Mouse (Mus musculus) neural tube, embryonic 13.5 days (tissue): Measurements from ENCODE around the gene Nck1. TPM values are rescaled to one million over a fixed set of nuclear protein-coding genes. Genes with fewer than 3 reads are reported as not detected.
A peak's percentile ranks its signal among the peaks of the same experiment; 100 is the strongest.

ENCODE experiments used
- ATAC-seq: fragments of 200-750 bp; cut with Nextera tagmentation; 2 replicates; pipeline ENCODE4 v1.8.0; 2017; ENCODE audit warnings: low read depth, mild to moderate bottlenecking, moderate TSS enrichment, moderate library complexity
- H3K27ac ChIP-seq: fragments of 300-500 bp; sonication (generic); replicated peaks from 2 replicates; pipeline ENCODE4 v1.5.1; 2015; ENCODE audit warnings: moderate library complexity, mild to moderate bottlenecking, inconsistent platforms
- H3K27me3 ChIP-seq: fragments of 300-500 bp; sonication (generic); 2 replicates; pipeline ENCODE4 v1.6.1; 2015; ENCODE audit warnings: mild to moderate bottlenecking, inconsistent platforms
- H3K36me3 ChIP-seq: fragments of 300-500 bp; sonication (generic); 2 replicates; pipeline ENCODE4 v1.6.1; 2015; ENCODE audit warnings: mild to moderate bottlenecking, inconsistent platforms
- H3K4me1 ChIP-seq: fragments of 300-500 bp; sonication (generic); replicated peaks from 2 replicates; pipeline ENCODE4 v1.6.1; 2015; ENCODE audit warnings: inconsistent platforms
- H3K4me2 ChIP-seq: fragments of 300-500 bp; sonication (generic); 2 replicates; pipeline ENCODE4 v1.6.1; 2015; ENCODE audit warnings: inconsistent platforms, mild to moderate bottlenecking, moderate library complexity
- H3K4me3 ChIP-seq: fragments of 300-500 bp; sonication (generic); 2 replicates; pipeline ENCODE4 v1.5.1; 2015; ENCODE audit warnings: mild to moderate bottlenecking, inconsistent platforms
- H3K9ac ChIP-seq: fragments of 300-500 bp; sonication (generic); 2 replicates; pipeline ENCODE4 v1.6.1; 2015; ENCODE audit warnings: moderate library complexity, mild to moderate bottlenecking, inconsistent platforms
- H3K9me3 ChIP-seq: fragments of 300-500 bp; sonication (generic); 2 replicates; pipeline ENCODE4 v1.6.1; 2016; ENCODE audit warnings: inconsistent platforms
- WGBS: fragments of 180-500 bp; shearing (Covaris S2); methylation state at CpG from one replicate; pipeline ENCODE4 v1.1.7; 2015; 5-methylcytosine and 5-hydroxymethylcytosine counted together
- polyA plus RNA-seq: library from polyadenylated mRNA; unstranded; fragments of >200 nt; fragmentation: Nextera tagmentation; extraction: Ambion mirVana; gene quantifications from 2 replicates; pipeline ENCODE4 v1.2.1, GENCODE M21; 2015

Nck1 gene
- 68.6 and 73.9 TPM in 2 replicates for polyA plus RNA-seq

GRCm38 (mm10) chr9:100545715-100546593 is at the start of gene Nck1:
TSS of gene Nck1 (minus strand) at chr9:100546134.
- peak within 1 kb of the TSS; percentile 95 for H3K4me3 ChIP-seq
- peak within 1 kb of the TSS; percentile 81 for H3K4me2 ChIP-seq
- ATAC-seq = peak; percentile 100
- peak within 1 kb of the TSS; percentile 94 for H3K27ac ChIP-seq
- peaks cover 22% of the 10 kb centered on the region for H3K36me3 ChIP-seq
- no peaks in the 10 kb centered on the region for H3K27me3 ChIP-seq
- H3K9me3 ChIP-seq = peaks cover 9% of the 10 kb centered on the region; the same call in 1 of the 2 replicates
- peak within 1 kb of the TSS; percentile 94 for H3K9ac ChIP-seq
- WGBS = under 1% methylated on average over 73 of the region's 93 CpGs
- peaks cover 34% of the 10 kb centered on the region for H3K4me1 ChIP-seq

GRCm38 (mm10) chr9:100590462-100590861 is 44.5 kb upstream of the Nck1 start:
- no peaks in the 10 kb centered on the region for H3K4me1 ChIP-seq
- H3K4me3 ChIP-seq = no peak overlapping the region
- WGBS = 68% methylated on average over 4 of the region's 4 CpGs
- no peak overlapping the region for H3K9ac ChIP-seq
- no peaks in the 10 kb centered on the region for H3K9me3 ChIP-seq
- H3K4me2 ChIP-seq = no peak overlapping the region
- no peaks in the 10 kb centered on the region for H3K36me3 ChIP-seq
- ATAC-seq = no peak
- H3K27me3 ChIP-seq = no peaks in the 10 kb centered on the region
- no peak overlapping the region for H3K27ac ChIP-seq

GRCm38 (mm10) chr9:100584031-100584430 is 38.1 kb upstream of the Nck1 start:
- 91% methylated on average over 4 of the region's 4 CpGs for WGBS
- no peak overlapping the region for H3K27ac ChIP-seq
- H3K9ac ChIP-seq = no peak overlapping the region
- H3K9me3 ChIP-seq = no peaks in the 10 kb centered on the region
- H3K4me2 ChIP-seq = no peak overlapping the region
- ATAC-seq = no peak
- no peak overlapping the region for H3K4me3 ChIP-seq
- no peaks in the 10 kb centered on the region for H3K36me3 ChIP-seq
- no peaks in the 10 kb centered on the region for H3K27me3 ChIP-seq
- peaks cover 10% of the 10 kb centered on the region for H3K4me1 ChIP-seq

- no peak overlapping the region for H3K9ac ChIP-seq
- no peaks in the 10 kb centered on the region for H3K27me3 ChIP-seq
- no peaks in the 10 kb centered on the region for H3K36me3 ChIP-seq
- H3K9me3 ChIP-seq = no peaks in the 10 kb centered on the region
- no peak for ATAC-seq
- H3K4me3 ChIP-seq = no peak overlapping the region
- H3K4me1 ChIP-seq = peaks cover 10% of the 10 kb centered on the region
- no peak overlapping the region for H3K27ac ChIP-seq
- 72% methylated on average over 13 of the region's 13 CpGs for WGBS
- no peak overlapping the region for H3K4me2 ChIP-seq
These were observed 37.1 kb upstream of the Nck1 start for GRCm38 (mm10) chr9:100582883-100583575.

- 28% methylated on average over 13 of the region's 13 CpGs for WGBS
- no peaks in the 10 kb centered on the region for H3K27me3 ChIP-seq
- no peak overlapping the region for H3K9ac ChIP-seq
- H3K4me2 ChIP-seq = no peak overlapping the region
- H3K36me3 ChIP-seq = no peaks in the 10 kb centered on the region
- peak; percentile 47; the same call in 1 of the 2 replicates for ATAC-seq
- peak overlapping the region; percentile 53; the same call in 1 of the 2 replicates for H3K27ac ChIP-seq
- no peak overlapping the region for H3K4me3 ChIP-seq
- H3K9me3 ChIP-seq = no peaks in the 10 kb centered on the region
- H3K4me1 ChIP-seq = peaks cover 10% of the 10 kb centered on the region
These were observed 35.9 kb upstream of the Nck1 start for GRCm38 (mm10) chr9:100581543-100582492.

- 64% methylated on average over 20 of the region's 20 CpGs for WGBS
- H3K27me3 ChIP-seq = no peaks in the 10 kb centered on the region
- H3K4me3 ChIP-seq = no peak overlapping the region
- H3K9ac ChIP-seq = no peak overlapping the region
- ATAC-seq = no peak
- H3K36me3 ChIP-seq = no peaks in the 10 kb centered on the region
- H3K9me3 ChIP-seq = no peaks in the 10 kb centered on the region
- H3K4me1 ChIP-seq = peaks cover 10% of the 10 kb centered on the region
- no peak overlapping the region for H3K4me2 ChIP-seq
- no peak overlapping the region for H3K27ac ChIP-seq
These were observed 34.3 kb upstream of the Nck1 start for GRCm38 (mm10) chr9:100580196-100580740.

GRCm38 (mm10) chr9:100573942-100574341 is 28.0 kb upstream of the Nck1 start:
- no peak overlapping the region for H3K4me2 ChIP-seq
- peaks cover 10% of the 10 kb centered on the region for H3K4me1 ChIP-seq
- H3K27ac ChIP-seq = no peak overlapping the region
- no peaks in the 10 kb centered on the region for H3K27me3 ChIP-seq
- H3K9me3 ChIP-seq = no peaks in the 10 kb centered on the region
- H3K36me3 ChIP-seq = no peaks in the 10 kb centered on the region
- H3K9ac ChIP-seq = no peak overlapping the region
- no peak overlapping the region for H3K4me3 ChIP-seq
- no peak for ATAC-seq
- WGBS = 60% methylated on average over 5 of the region's 5 CpGs

- H3K36me3 ChIP-seq = no peaks in the 10 kb centered on the region
- H3K27ac ChIP-seq = no peak overlapping the region
- H3K9ac ChIP-seq = no peak overlapping the region
- no peak overlapping the region for H3K4me3 ChIP-seq
- H3K27me3 ChIP-seq = no peaks in the 10 kb centered on the region
- H3K4me1 ChIP-seq = peaks cover 10% of the 10 kb centered on the region
- 61% methylated on average over 2 of the region's 2 CpGs for WGBS
- no peak for ATAC-seq
- no peaks in the 10 kb centered on the region for H3K9me3 ChIP-seq
- H3K4me2 ChIP-seq = no peak overlapping the region
These were observed 27.4 kb upstream of the Nck1 start for GRCm38 (mm10) chr9:100573300-100573699.

- Histone ChIP-seq H3K36me3 (no peaks in the 10 kb centered on the region), H3K27me3 (no peaks in the 10 kb centered on the region), H3K4me2 (peak overlapping the region; percentile 63), H3K4me1 (peaks cover 10% of the 10 kb centered on the region), H3K9me3 (no peaks in the 10 kb centered on the region), H3K4me3 (peak overlapping the region; percentile 70), H3K27ac (no peak overlapping the region), H3K9ac (no peak overlapping the region)
- ATAC-seq = no peak
- 81% methylated on average over 1 of the region's 1 CpGs for WGBS
These were observed 25.6 kb upstream of the Nck1 start for GRCm38 (mm10) chr9:100571511-100571910.

GRCm38 (mm10) chr9:100570626-100571233 is 24.8 kb upstream of the Nck1 start, which contains the start of gene Slc35g2:
TSS of gene Slc35g2 (minus strand) at chr9:100571090.
- WGBS = under 1% methylated on average over 55 of the region's 55 CpGs
- H3K4me2 ChIP-seq = peak within 1 kb of the TSS; percentile 63
- ATAC-seq = peak; percentile 93
- peak within 1 kb of the TSS; percentile 52; the same call in 1 of the 2 replicates for H3K27ac ChIP-seq
- peak within 1 kb of the TSS; percentile 84 for H3K9ac ChIP-seq
- H3K36me3 ChIP-seq = no peaks in the 10 kb centered on the region
- H3K27me3 ChIP-seq = no peaks in the 10 kb centered on the region
- no peaks in the 10 kb centered on the region for H3K9me3 ChIP-seq
- H3K4me1 ChIP-seq = peaks cover 10% of the 10 kb centered on the region
- H3K4me3 ChIP-seq = peak within 1 kb of the TSS; percentile 70
